Mouse (Mus musculus) small intestine, adult 2 months (tissue): ENCODE data around the gene Tepsin.

Experiments used
- CTCF ChIP-seq: fragments of 200-500 bp; IDR thresholded peaks from 2 replicates; pipeline ENCODE4 v1.5.1; 2012; ENCODE audit warnings: low read depth, mild to moderate bottlenecking, control low read depth, inconsistent platforms, low read length, moderate library complexity, mixed read lengths; ENCODE audit not compliant: insufficient replicate concordance, insufficient read length; ENCODE audit errors: extremely low read depth
- POLR2A ChIP-seq: fragments of 200-500 bp; IDR thresholded peaks from 2 replicates; pipeline ENCODE4 v1.6.1; 2012; ENCODE audit warnings: low read depth, mild to moderate bottlenecking, control low read depth, inconsistent platforms, low read length, moderate library complexity

- TF ChIP-seq CTCF (no peak), POLR2A (no peak)
Observed at GRCm38 (mm10) chr11:120071065-120071464, 27.5 kb downstream of the Tepsin start.
